Mouse (Mus musculus) liver, embryonic 16.5 days (tissue): Measurements from ENCODE around the gene Gm9964. TPM values are rescaled to one million over a fixed set of nuclear protein-coding genes. Genes with fewer than 3 reads are reported as not detected.

Experiments
- ATAC-seq: fragments of 200-750 bp; cut with Nextera tagmentation; 2 replicates; pipeline ENCODE4 v1.8.0; 2017; ENCODE audit warnings: low read depth, mild to moderate bottlenecking, moderate number of reproducible peaks, moderate library complexity
- H3K27ac ChIP-seq: fragments of 300-500 bp; sonication (generic); 2 replicates; pipeline ENCODE4 v1.5.1; 2014; ENCODE audit warnings: mild to moderate bottlenecking, low read length
- H3K27me3 ChIP-seq: fragments of 300-500 bp; sonication (generic); 2 replicates; pipeline ENCODE4 v1.6.1; 2014; ENCODE audit warnings: low read depth, low read length, mixed read lengths; ENCODE audit not compliant: control insufficient read depth, insufficient read depth
- H3K36me3 ChIP-seq: fragments of 300-500 bp; sonication (generic); 2 replicates; pipeline ENCODE4 v1.6.1; 2014; ENCODE audit warnings: mild to moderate bottlenecking; ENCODE audit not compliant: control insufficient read depth, insufficient read depth
- H3K4me1 ChIP-seq: fragments of 300-500 bp; sonication (generic); 2 replicates; pipeline ENCODE4 v1.6.1; 2014; ENCODE audit warnings: low read depth, low read length, mixed read lengths; ENCODE audit not compliant: control insufficient read depth
- H3K4me2 ChIP-seq: fragments of 300-500 bp; sonication (generic); 2 replicates; pipeline ENCODE4 v1.6.1; 2014; ENCODE audit warnings: low read depth, low read length, mixed read lengths
- H3K4me3 ChIP-seq: fragments of 300-500 bp; sonication (generic); 2 replicates; pipeline ENCODE4 v1.5.1; 2014; ENCODE audit warnings: low read depth, mild to moderate bottlenecking, low read length
- H3K9ac ChIP-seq: fragments of 300-500 bp; sonication (generic); 2 replicates; pipeline ENCODE4 v1.6.1; 2014; ENCODE audit warnings: low read depth, low read length
- H3K9me3 ChIP-seq: fragments of 300-500 bp; sonication (generic); replicated peaks from 2 replicates; pipeline ENCODE4 v1.6.1; 2016; ENCODE audit warnings: low read length; ENCODE audit not compliant: control insufficient read depth
- WGBS: fragments of 180-500 bp; shearing (Covaris S2); extraction: QIAGEN DNeasy Blood & Tissue Kit; methylation state at CpG from one replicate; pipeline ENCODE4 v1.1.7; 2014; ENCODE audit not compliant: insufficient replicate concordance; 5-methylcytosine and 5-hydroxymethylcytosine counted together
- polyA plus RNA-seq: library from polyadenylated mRNA; unstranded; fragments of >200 nt; fragmentation: Nextera tagmentation; extraction: Ambion mirVana; gene quantifications from 2 replicates; pipeline ENCODE4 v1.2.1, GENCODE M21; 2015

Gene Gm9964
- polyA plus RNA-seq, 1 experiment from 2014 or later = not detected

GRCm38 (mm10) chr11:79327106-79327505 is 30.4 kb upstream of the Gm9964 start:
- H3K4me3 ChIP-seq = no peak overlapping the region
- no peak overlapping the region for H3K27ac ChIP-seq
- H3K9me3 ChIP-seq = no peaks in the 10 kb centered on the region
- no peaks in the 10 kb centered on the region for H3K36me3 ChIP-seq
- 47% methylated on average over 4 of the region's 4 CpGs for WGBS
- H3K4me1 ChIP-seq = no peaks in the 10 kb centered on the region
- no peaks in the 10 kb centered on the region for H3K27me3 ChIP-seq
- H3K4me2 ChIP-seq = no peak overlapping the region
- no peak for ATAC-seq
- no peak overlapping the region for H3K9ac ChIP-seq

DNA sequence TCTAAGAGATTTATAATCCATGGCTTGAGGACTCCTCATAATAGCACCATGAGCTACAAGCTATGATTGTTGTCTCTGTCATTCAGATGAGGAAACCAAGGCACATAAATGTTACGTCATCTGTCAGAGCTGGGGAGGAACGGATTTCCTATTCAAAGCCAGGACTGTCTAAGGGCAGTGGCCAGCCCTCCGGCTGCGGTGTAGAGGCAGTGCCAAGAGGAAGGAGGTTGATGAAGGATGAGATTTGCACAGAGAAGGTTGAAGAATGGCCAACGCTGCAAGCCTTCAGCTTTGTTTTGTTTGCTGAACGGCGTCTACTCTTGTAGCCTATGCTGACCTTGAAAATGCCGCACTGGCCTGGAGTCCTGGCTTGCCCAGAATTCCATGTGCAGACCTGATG is 29.0 kb upstream of the Gm9964 start:
- no peak overlapping the region for H3K4me3 ChIP-seq
- no peak overlapping the region for H3K27ac ChIP-seq
- H3K4me1 ChIP-seq = no peaks in the 10 kb centered on the region
- 27% methylated on average over 8 of the region's 8 CpGs for WGBS
- ATAC-seq = no peak
- H3K9me3 ChIP-seq = no peaks in the 10 kb centered on the region
- no peak overlapping the region for H3K4me2 ChIP-seq
- no peaks in the 10 kb centered on the region for H3K36me3 ChIP-seq
- no peaks in the 10 kb centered on the region for H3K27me3 ChIP-seq
- no peak overlapping the region for H3K9ac ChIP-seq

DNA sequence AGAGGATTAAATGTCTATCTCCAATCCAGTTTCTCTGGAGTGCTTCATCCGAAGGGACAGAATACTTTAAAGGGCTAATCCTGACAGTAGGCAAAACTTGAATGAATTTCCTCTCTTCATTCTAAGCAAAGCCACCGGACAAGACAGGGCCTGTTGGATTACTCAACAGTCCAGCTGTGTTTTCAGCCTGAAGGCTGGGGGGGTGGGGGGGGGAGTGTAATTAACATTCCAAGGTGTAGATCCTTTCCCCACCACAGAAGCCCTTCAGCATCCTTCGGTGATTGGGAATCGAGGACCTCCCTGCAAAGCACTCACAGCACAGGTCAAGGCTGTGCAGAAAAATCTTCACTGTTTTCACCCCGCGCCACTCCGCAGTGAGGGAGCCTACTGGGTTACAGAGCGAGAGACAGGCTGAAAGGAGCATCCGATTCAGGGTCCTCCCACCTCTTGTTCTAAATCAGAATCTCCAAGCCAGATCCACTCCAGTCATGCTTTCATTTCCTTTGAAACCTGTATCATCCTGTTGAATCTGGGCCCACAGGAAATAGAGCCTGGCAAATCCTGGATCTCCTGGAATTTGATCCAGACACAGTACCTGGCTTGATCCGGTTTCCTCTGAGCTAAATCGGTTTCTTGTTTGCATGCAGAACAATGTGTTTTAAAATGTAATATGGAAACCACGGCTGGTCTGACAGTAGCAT is 27.4 kb upstream of the Gm9964 start:
- H3K9me3 ChIP-seq = no peaks in the 10 kb centered on the region
- no peak overlapping the region for H3K9ac ChIP-seq
- H3K36me3 ChIP-seq = no peaks in the 10 kb centered on the region
- H3K27me3 ChIP-seq = no peaks in the 10 kb centered on the region
- no peak overlapping the region for H3K4me3 ChIP-seq
- no peak overlapping the region for H3K27ac ChIP-seq
- no peak overlapping the region for H3K4me2 ChIP-seq
- ATAC-seq = no peak
- WGBS = 69% methylated on average over 12 of the region's 12 CpGs
- H3K4me1 ChIP-seq = no peaks in the 10 kb centered on the region

GRCm38 (mm10) chr11:79319807-79320206 is 23.1 kb upstream of the Gm9964 start:
- 43% methylated on average over 7 of the region's 7 CpGs for WGBS
- Histone ChIP-seq H3K4me2 (no peak overlapping the region), H3K4me3 (no peak overlapping the region), H3K36me3 (no peaks in the 10 kb centered on the region), H3K27me3 (no peaks in the 10 kb centered on the region), H3K9ac (no peak overlapping the region), H3K9me3 (no peaks in the 10 kb centered on the region), H3K27ac (no peak overlapping the region), H3K4me1 (no peaks in the 10 kb centered on the region)
- no peak for ATAC-seq

- H3K27ac ChIP-seq = no peak overlapping the region
- no peaks in the 10 kb centered on the region for H3K4me1 ChIP-seq
- no peak for ATAC-seq
- no peak overlapping the region for H3K9ac ChIP-seq
- H3K36me3 ChIP-seq = no peaks in the 10 kb centered on the region
- H3K27me3 ChIP-seq = no peaks in the 10 kb centered on the region
- 68% methylated on average over 8 of the region's 8 CpGs for WGBS
- no peak overlapping the region for H3K4me3 ChIP-seq
- no peak overlapping the region for H3K4me2 ChIP-seq
- H3K9me3 ChIP-seq = no peaks in the 10 kb centered on the region
Observed at GRCm38 (mm10) chr11:79316807-79317345, 20.2 kb upstream of the Gm9964 start.

DNA sequence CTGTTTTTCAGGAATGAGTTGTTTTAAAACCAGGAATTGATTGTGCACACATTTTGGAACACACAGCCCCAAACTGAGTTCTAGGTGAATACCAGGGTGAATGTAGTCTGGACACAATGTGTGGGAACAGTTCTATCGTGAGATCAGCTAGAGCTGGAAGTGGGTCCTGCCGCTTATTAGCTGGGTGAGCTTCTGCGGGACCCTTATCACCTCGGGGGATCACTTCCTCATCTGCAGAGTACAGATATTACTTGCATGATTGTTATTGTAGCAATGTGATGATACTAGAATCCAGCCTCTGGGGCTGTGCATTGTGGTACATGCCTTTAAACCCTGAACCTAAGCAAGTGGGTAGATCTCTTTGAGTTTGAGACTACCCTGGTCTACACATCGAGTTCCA is 13.8 kb upstream of the Gm9964 start:
- WGBS = 26% methylated on average over 5 of the region's 5 CpGs
- Histone ChIP-seq H3K4me3 (no peak overlapping the region), H3K36me3 (no peaks in the 10 kb centered on the region), H3K4me2 (no peak overlapping the region), H3K4me1 (no peaks in the 10 kb centered on the region; the same call in none of the 2 replicates), H3K9me3 (no peaks in the 10 kb centered on the region), H3K27me3 (no peaks in the 10 kb centered on the region), H3K27ac (no peak overlapping the region), H3K9ac (no peak overlapping the region)
- ATAC-seq = no peak

- no peak overlapping the region for H3K9ac ChIP-seq
- H3K4me2 ChIP-seq = no peak overlapping the region
- no peaks in the 10 kb centered on the region for H3K36me3 ChIP-seq
- H3K4me1 ChIP-seq = no peaks in the 10 kb centered on the region; the same call in none of the 2 replicates
- no peak overlapping the region for H3K27ac ChIP-seq
- ATAC-seq = no peak
- 34% methylated on average over 9 of the region's 9 CpGs for WGBS
- no peaks in the 10 kb centered on the region for H3K27me3 ChIP-seq
- no peaks in the 10 kb centered on the region for H3K9me3 ChIP-seq
- no peak overlapping the region for H3K4me3 ChIP-seq
Observed at GRCm38 (mm10) chr11:79307560-79308200, 11.0 kb upstream of the Gm9964 start.

DNA sequence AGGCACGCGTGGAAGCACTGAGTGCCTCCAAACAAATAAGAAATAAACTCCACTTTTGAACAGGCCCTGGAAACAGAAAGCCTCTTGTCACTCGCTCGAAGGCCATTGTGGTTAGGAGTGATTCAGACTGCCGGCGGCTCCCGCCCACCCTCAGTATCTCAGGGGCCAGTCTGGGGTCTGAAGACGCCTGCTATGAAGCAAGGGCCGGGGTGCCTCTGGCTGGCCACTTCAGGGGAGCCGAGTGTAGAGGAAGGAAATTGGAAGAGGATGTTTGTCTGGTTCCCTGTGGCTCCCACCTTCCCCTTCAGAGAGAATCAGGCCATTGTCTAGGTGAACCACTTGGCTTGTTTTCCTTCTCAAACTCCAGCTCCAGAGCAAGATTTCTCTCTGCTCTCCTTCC is 10.3 kb upstream of the Gm9964 start:
- 16% methylated on average over 10 of the region's 10 CpGs for WGBS
- no peak overlapping the region for H3K9ac ChIP-seq
- H3K4me2 ChIP-seq = 0 out of 2 replicates have a peak overlapping the region, but pooled peaks have one; percentile 4
- peak overlapping the region; percentile 60; the same call in 1 of the 2 replicates for H3K27ac ChIP-seq
- H3K4me1 ChIP-seq = no peaks in the 10 kb centered on the region; the same call in none of the 2 replicates
- H3K27me3 ChIP-seq = no peaks in the 10 kb centered on the region
- H3K36me3 ChIP-seq = no peaks in the 10 kb centered on the region
- no peak overlapping the region for H3K4me3 ChIP-seq
- no peaks in the 10 kb centered on the region for H3K9me3 ChIP-seq
- ATAC-seq = peak; percentile 63; the same call in 1 of the 2 replicates

DNA sequence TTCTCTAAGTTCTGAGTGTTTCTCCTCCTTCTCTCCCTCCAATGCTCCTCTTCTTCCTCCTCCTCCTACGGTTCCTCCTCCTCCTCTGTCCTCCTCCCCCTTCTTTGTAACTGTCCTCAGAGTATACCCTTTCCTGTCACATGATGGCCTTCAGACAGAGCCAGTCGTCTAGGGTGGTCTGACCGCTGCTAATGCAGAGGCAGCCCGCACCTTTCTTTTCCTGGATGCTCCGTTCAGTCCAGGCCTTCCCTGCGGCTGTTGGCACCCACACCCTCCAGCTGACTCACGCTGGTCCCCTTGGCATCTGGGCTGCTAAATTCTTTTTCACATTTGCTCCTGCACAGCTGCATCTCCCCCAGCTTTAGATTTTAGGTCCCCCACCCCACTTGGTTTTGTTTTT is 9.8 kb upstream of the Gm9964 start:
- WGBS = 18% methylated on average over 7 of the region's 7 CpGs
- peak; percentile 24; the same call in 1 of the 2 replicates for ATAC-seq

More for the DNA sequence above, 9.8 kb upstream of the Gm9964 start:
- Histone ChIP-seq H3K27me3 (no peaks in the 10 kb centered on the region), H3K9ac (no peak overlapping the region), H3K36me3 (no peaks in the 10 kb centered on the region), H3K4me2 (0 out of 2 replicates have a peak overlapping the region, but pooled peaks have one; percentile 4), H3K4me3 (no peak overlapping the region), H3K4me1 (no peaks in the 10 kb centered on the region; the same call in none of the 2 replicates), H3K9me3 (no peaks in the 10 kb centered on the region), H3K27ac (peak overlapping the region; percentile 60)
